Mouse (Mus musculus): ENCODE data around the gene Cntrob.
"Not testable (repeated sequence)": the region's sequence is repeated elsewhere in the genome, so short reads cannot be mapped to it uniquely, and the experiment has no call there.

Cntrob gene

DNA sequence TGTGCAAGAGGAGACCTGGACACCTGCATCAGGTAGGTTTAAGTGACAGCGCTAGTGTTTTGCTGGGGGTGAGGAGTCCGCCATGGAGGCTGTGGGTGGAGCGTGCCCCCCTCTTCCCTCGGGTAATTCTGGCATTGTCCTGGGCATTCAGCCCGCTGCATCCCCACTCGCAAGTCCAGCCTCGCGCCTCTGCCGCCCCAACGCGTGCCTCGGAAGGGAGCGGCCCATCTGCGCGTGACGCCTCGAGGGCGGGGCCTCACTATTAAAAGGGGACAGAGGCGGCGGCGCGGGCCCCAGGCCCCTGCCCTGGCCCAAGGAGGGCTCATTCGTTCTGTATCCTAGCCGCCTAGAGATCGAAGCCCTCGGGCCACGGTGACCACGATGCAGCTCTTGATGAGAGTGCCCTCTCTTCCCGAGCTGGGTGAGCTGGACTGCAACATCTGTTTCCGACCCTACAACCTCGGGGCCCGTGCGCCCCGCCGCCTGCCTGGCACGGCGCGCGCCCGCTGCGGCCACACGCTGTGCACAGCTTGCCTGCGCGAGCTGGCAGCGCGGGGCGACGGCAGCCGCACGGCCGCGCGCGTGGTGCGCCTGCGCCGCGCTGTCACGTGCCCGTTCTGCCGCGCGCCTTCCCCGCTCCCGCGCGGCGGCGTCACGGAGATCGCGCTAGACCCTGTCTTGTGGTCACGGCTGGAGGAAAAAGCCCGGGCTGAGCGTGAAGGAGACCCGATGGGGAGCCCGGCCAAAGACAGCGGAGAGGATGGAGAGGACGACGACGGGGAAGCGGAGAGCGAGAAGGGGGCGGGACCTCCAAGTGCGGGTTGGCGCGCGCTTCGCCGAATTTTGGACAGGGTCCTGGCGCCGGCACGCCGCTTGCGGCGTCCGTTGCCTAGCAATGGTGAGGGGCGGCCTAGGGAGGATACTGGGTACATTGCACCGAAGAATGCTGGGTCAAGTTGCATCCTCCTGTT lies 16.9 kb upstream of the Cntrob start, which contains the start of gene Rnf227:
Gene Rnf227 (plus strand): TSS at position 301 of the 971 bp plus-strand sequence.
- DNase-seq (ENCODE audit: low read depth, low spot score), result no peak

DNA sequence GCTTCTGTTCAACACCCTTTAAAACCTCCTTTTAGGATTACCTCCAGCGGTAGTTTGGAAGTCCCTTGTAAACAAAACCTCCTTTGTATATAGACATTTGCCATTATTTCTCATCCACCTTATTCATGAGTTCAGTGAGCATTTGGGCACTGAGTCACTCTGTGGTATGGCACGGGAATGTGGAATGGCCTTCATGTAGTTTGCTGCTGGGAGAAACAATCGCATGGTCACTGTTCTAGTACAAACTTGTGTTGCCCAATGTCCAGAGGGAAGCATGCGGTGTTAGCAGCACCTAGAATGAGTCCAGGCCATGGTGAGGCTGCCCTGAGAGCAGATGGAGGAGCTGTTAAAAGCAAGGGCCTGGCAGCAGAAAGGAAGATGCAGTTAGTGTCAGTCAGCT lies 11.2 kb upstream of the Cntrob start:
- no peak for DNase-seq (ENCODE audit: low read depth, low spot score)

DNA sequence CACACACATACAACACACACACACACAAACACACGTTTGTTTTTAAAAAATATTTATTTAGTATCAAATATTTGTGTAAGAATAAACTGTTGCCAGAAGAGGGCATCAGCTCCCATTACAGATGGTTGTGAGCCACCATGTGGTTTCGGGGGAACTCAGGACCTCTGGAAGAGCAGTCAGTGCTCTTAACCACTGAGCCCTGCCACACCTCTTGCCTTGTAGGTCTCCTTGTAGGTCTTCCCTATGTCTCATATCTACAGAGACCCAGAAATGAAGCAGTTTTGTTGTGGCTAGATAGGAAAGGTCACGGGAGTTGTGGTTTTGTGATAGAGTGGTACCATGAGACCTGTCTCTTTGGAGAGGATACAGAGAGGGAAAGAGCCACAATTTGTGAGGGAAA lies 10.3 kb upstream of the Cntrob start:
- no peak for DNase-seq (ENCODE audit: low read depth, low spot score)

DNA sequence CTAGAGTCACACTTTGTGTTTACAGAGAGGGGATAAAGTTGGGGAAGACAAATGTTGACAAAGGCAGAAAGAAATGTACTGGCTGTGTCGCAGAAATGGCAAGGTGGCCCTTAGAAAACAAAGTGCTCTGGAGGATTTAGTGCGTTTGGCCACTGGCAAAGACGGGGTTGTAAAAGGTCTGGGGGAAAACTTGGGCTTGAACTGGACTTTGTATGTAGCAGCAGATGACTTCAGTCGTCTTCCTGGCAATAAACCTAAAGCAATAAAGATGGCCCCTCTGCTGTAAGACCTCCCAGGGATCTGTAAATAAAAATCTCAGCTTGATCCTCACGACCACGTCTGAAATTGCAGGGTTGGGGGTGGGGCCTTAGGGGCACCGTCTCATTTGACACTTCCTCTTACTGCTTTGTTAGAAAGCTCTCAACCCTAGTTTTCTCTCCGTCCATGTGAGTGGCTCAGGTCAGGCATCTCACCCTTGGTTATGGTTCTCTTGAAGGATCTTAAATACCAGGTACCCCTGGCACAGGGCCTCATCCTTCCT lies 9.2 kb upstream of the Cntrob start:
- no peak for DNase-seq (ENCODE audit: low read depth, low spot score)

DNA sequence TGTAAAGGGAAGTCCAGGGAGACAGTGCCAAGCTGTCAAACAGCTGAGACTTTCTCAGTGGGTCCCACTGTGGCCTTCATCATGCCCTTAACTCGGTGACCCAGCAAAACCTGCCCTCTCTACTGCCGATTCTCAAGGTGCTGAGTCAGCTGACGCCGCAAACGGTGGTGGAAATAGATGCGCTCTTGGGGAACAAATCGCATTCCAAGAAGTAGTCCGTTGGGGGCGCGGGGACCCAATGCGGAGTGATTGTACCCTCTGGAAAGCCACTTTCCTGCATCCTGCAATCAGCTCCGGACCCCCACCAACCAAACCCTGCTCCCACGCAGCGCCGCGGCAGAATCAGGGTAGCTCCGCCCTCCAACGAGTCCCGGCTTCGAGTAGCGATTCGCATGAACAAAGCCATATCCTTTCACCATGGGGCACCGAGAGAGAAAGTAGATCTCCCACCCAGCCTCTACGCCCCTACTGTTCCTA lies 8.4 kb upstream of the Cntrob start:
- DNase-seq (ENCODE audit: low read depth, low spot score), result peak; percentile 73

DNA sequence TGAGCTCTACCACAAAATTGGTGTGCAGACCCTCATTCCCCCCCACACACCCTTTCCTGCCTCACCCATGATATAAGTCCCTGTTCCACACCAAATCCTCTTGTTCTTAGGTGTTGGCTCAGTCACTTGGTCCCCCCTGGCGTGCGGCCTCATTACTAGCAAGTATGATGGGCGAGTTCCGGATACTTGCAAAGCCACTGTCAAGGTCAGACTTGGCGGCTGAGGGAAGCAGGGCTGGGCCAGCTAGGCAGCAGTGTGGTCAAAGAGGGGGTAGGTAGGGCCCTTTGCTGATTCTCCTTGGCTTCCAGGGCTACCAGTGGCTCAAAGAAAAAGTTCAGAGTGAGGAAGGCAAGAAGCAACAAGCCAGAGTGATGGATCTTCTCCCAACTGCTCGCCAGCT lies 7.6 kb upstream of the Cntrob start:
- DNase-seq (ENCODE audit: low read depth, low spot score), result no peak

DNA sequence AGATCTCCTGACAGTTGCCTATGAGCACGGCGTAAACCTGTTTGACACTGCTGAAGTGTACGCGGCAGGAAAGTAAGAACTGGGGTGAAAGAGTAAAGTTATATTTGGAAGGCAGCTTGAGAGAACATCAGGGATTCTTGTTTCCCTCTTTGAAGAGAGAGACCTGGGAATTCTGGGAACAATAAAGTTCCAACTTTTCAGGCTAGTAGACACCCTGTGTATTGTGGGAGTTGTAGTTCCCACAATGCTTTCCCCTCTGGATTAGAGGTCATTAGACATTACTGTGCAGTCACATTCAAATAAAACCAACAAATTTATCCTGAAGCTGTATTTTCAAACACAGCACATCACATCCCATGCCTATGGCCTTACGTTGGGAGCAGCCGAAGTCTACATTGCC lies 4.9 kb upstream of the Cntrob start:
- no peak for DNase-seq (ENCODE audit: low read depth, low spot score)

DNA sequence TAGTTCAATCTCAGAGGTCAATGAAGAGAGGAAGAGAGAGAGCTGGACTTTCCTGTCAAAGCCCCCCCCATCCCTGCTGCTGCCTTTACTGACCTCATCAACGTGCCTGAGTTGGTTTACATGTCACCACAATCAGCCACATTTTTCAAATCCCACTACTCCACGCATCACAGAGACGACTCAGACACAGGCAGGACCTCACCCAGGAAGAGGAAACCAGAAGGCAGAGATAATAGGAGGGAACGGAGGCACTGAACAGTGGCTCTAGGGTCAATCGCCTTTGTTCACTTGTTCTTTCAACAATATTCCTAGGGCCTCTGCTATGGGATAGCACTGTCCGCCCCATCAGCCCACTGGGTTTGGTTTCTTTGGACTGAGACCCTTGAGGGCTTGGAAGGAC lies 4.1 kb upstream of the Cntrob start:
- no peak for DNase-seq (ENCODE audit: low read depth, low spot score)

DNA sequence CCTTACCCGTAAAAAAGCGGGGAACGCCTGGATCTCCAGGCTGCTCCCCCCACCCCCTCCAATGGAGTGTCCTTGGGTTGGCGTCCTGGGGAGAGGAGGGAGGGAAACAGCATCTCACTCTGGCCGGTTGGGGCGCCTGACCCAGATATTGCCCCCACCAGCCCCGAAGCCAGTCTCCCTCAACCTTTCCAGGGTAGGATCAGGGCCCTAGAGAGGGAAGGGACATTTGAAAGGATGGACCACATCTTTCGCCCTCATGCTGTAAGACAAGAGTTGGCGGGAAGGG lies 3.5 kb upstream of the Cntrob start:
- DNase-seq (ENCODE audit: low read depth, low spot score), result no peak

DNA sequence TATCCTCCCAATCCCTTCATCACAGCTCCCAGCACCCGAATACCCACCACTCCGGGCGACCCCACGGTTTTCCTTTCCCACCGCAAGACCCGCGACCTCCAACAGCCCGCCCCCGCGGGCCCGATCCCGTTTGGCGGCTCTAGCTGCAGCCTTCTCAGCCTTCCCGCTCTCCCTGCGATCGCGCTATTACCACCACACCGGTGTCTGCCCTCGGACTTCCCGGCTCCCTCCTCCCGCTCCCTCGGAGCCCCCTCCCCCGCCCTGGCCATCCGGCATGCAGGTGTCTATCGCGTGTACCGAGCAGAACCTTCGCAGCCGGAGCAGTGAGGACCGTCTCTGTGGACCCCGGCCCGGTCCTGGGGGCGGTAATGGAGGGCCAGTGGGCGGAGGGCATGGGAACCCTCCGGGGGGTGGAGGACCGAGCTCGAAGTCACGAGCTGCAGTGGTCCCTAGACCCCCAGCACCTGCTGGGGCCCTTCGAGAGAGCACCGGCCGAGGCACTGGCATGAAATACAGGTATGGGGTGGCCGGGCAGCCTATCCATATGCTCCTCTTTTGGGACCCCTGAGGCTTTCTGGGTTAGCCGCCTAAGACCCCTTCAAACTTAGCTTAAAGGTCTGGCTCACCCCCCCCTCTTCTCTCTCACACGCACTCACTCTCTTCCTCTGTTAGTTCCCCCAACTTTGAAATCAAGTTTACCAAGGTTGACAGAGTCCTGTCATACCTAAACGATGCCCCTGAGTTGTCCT lies 3.0 kb upstream of the Cntrob start:
- no peak for DNase-seq (ENCODE audit: low read depth, low spot score)

DNA sequence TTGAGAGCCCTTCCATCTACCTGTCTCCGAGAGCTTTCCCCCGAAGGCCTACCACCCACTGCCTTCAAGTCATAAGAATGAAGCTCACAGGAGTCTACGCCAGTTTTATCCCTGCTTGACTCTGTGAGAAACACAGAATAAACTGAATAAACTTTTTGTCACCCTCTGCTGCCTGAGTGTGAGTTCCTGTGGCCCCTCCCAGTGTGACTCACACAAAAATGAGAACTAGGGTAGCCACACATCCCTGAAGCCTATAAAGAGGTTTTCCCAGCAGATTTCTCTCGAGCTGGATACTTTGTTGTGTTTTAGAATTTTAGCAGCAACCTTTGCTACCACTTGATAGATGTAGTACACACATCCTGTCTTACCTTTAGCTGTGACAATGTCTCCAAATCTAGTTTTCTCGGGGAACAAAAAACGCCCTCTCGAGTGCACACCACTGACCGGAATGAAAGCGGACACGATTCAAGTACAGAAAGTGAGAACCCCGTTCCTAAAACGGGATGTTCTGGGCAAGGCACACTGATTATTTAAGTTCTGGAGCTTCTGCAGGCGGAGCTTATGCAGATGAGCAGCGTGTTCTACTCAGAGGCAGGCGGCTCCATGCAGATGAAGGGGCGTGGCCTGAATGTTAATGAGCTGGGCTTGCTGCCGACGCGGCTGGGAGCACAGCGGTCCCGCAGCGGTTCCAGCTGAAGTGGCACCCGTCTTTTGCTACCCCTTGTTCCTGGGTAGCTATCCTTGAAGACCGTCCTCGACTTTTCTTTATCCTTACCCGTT lies 2.2 kb upstream of the Cntrob start, which contains the start of gene Kcnab3:
Gene Kcnab3 (plus strand): TSS at position 631 of the 780 bp plus-strand sequence.
- peak; percentile 85 for DNase-seq (ENCODE audit: low read depth, low spot score)

DNA sequence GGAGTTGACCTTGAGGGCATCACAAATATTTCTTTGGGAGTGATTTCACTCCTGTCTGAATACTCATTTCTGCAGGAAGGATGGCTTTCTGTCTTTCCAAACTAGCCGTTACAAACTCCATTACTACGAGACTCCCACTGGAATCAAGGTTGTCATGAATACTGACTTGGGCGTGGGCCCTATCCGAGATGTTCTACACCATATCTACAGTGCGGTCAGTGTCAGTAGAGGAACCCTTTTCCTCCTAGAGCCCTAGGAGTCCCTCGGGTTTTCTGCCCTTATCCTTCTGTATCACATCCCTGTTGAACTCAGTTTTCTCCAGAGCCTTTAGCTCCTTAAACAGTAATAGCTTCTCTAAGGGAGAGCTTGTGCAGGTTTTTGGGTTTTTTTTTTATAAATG lies 1.2 kb upstream of the Cntrob start:
- no peak for DNase-seq (ENCODE audit: low read depth, low spot score)

DNA sequence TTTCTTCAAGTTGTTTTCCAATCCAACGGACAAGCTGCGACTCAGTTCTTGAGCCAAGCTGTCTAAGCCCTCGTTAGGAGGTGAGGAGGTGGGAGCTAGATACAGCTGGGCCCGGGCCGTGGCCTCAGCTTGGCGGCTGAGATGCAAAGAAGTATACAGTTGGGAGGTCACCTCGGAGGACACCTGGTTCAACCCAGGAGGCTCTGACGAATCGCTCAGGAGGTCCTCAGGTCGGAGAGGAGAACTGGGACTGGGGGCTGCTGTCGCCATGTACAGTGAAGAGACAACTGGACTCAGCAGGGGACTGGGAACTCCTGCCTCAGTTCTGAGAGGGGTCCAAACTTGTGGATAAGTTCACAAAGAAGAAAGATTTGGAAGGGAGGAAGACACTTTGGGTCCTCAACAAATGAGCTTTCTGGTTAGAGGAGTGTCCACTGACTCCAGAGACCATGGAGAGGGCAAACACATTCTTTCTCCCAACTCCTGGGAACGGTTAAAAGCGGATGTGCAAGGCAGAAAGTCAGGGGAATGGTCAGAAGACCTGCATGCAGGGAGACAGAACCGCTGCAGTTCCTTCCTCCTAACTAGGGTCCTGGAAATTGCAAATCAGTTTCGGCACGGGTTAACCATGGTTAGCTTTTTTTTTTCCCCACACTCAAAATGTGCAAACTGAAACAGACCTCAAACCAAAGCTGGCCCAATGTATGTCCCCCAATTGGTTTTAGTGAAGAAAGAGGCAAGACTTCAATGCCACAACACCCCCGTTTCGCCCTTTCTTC lies 693 bp downstream of the Cntrob start:
- no peak for DNase-seq (ENCODE audit: low read depth, low spot score)

DNA sequence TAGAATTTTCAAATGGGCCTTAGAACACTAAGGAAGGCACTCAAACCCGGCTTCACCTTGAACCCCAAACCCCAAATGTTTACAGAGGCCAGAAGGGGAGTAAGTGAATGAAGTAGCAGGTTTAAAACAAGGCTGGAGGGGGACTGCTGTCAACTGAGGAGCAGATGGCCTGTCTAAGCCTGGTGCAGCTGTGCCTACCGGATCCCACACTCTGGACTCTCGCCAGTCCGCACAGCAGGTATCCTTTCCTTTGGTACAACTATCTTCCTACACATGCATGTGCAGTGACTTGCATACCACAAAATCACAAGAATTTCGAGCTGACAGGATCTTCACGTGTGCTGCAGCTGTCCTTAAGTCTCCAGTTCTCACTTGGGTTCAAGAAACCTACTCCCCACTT lies 1.6 kb downstream of the Cntrob start:
- DNase-seq (ENCODE audit: low read depth, low spot score), result no peak

DNA sequence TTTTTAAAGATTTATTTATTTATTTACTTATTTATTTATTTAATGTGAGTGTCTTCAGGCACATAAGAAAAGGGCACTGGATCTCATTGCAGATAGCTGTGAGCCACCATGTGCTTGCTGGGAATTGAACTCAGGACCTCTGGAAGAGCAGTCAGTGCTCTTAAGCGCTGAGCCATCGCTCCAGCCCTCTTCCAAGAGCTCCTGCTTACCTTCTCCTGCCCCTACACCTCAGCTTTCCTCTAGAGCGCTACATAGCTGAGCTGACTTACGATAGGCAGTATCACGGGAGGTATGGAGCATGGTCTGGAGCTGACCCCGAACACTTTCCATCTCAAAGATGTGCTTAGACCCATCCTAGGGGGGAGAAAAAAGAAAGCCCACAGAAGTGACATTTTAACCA lies 2.0 kb downstream of the Cntrob start:
- DNase-seq (ENCODE audit: low read depth, low spot score), result no peak

DNA sequence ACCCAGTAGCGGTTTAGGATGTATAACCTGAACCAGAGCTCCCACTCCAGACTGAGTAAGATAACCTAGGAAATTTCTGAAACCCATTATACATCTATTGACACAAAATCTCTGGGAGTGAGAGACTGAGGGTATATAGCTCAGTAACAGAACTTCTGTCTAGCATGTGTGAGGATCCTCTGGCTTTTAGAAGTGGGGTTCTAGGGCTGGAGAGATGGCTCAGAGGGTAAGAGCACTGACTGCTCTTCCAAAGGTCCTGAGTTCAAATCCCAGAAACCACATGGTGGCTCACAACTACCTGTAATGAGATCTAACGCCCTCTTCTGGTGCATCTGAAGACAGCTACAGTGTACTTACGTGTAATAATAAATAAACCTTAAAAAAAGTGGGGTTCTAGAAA lies 5.6 kb downstream of the Cntrob start:
- DNase-seq (ENCODE audit: low read depth, low spot score), result not testable (repeated sequence)

DNA sequence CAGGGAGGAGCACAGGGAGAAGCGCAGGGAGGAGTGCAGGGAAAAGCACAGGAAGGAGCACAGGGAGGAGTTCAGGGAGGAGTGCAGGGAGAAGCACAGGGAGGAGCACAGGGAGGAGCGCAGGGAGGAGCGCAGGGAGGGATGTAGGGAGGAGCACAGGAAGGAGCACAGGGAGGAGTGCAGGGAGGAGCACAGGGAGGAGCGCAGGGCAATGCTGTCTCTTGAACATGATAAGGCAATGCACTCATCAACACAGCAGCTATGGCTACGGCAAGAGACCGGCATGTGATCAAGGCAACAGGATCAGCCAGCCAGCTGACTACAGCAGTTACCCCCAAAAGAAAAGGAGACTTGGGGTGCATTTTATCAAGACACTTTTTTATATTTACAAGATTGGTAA lies 7.2 kb downstream of the Cntrob start:
- DNase-seq (ENCODE audit: low read depth, low spot score), result no peak

DNA sequence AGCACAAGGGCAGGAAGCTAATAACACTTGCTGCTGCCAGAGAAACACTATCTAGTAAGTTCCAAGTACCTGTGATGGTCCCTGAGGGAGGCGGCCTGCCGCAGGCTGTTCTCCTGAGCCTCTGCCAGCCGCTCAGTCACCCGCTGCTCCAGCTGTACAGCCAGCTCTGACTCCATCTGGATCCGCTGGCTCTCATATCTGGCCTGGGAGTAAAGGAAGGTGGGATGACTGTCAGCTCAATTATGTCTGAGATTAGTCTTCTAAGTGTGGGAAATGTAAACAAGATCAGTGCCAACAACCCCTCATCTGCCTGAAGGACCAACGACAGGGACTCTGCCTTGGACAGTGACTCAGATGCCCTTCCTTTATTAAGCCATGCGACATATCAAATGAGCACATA lies 12.3 kb downstream of the Cntrob start:
- no peak for DNase-seq (ENCODE audit: low read depth, low spot score)

DNA sequence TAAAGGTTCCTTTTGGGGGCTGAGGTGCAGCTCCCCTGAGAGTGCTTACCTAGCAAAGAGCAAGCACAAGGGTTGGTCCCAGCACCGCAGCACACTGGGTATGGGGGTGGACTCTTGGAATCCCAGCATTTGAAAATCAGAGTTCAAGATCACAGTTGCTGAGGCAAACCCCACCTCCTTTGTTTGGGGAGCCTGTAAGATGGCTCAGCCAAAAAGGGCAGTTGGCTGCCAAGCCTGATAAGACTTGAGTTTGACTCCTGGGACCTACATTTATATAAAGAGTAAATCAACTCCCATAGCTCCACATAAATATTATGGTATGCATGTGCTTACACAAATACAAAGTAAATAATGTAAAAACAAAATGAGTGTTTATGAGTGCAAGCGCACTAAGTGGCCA lies 17.5 kb downstream of the Cntrob start:
- DNase-seq (ENCODE audit: low read depth, low spot score), result no peak

DNA sequence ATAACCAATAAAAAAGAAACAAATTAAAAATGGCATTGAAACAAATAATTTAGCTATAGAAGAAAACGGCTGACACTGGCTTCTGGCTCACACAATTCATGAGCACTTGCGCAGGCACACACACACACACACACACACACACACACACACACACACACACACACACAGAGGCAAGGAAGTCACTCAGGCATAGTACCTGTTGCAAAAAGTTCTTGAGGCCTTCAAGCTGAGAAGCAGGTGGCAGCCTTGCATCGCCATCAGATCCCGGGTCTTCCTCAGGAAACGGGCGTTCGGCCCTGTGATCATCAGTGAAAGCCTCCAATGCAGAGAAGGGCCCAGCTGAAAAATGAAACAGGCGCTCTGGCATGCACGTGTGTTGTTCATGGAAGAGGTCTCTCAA lies 18.3 kb downstream of the Cntrob start:
- no peak for DNase-seq (ENCODE audit: low read depth, low spot score)

DNA sequence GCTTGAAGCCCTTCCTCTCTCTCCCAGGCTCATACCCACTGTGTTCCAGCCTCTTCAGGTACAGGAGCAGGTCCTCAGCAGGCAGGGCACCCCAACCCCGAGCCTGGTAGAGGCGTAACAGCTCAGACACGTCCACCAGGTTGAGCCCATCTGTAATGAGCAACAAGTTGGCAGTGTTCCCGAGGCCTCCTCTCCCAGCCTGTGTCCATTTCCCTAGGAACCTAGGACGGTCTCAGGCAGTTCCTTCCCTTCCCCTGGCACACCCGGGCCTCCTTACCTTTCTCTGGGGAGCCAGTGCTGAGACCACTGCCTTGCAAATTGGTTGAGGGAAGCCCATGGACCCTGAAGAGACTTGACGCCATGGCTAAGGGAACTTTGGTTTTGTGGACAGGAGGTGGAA lies 20.8 kb downstream of the Cntrob start:
- DNase-seq (ENCODE audit: low read depth, low spot score), result no peak

Measured in telencephalon, adult 2 months (tissue).